Mouse (Mus musculus): ENCODE data around the gene Aff4. TPM values are rescaled to one million over a fixed set of nuclear protein-coding genes. Genes with fewer than 3 reads are reported as not detected.
"Not testable (repeated sequence)": the region's sequence is repeated elsewhere in the genome, so short reads cannot be mapped to it uniquely, and the experiment has no call there.

Aff4 gene
- total and polyA plus RNA-seq, 3 experiments = 13.7 to 80.0 (median 77.3) TPM

DNA sequence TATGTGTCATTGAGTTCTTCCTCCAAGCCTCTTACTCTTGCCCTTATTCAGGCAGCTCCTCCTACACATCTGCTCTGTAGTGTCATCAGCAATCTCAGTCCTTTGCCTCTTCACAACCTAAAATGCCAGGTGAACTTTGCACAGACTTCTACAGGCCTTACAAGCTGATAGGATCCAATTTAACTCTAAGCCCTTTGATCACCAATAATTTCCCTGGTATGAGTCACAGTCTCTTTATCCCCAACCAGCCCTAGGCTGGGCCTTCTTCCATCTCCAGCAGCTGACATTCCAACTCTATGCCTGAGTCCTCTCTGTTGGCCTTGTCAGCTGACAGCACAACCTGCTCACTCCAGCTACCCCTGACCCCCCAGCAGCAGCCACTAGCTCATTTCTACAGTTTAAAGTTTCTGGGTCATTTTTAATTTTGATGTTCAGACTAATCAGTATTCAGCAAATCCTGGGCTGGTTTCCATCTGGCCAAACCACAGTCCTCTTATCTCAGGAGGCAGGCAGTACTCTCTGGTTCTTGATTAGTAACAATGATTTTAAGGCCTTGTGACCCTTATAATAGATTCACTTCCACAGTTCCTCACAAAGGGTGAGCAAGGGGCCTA, 42.3 kb upstream of the Aff4 start:
- H3K36me3 ChIP-seq (ENCODE audit: control insufficient read depth, insufficient read depth, low read length) = peaks cover 12% of the 10 kb centered on the region
- H3K9ac ChIP-seq (ENCODE audit: low read depth, low read length) = peak overlapping the region; percentile 27; the same call in 1 of the 2 replicates
- H3K4me1 ChIP-seq (ENCODE audit: control insufficient read depth, insufficient read depth, low read length) = peaks cover 13% of the 10 kb centered on the region
- H3K79me2 ChIP-seq (replicated peaks; ENCODE audit: control insufficient read depth, insufficient read depth, low read length) = no peaks in the 10 kb centered on the region
- no peak overlapping the region for H3K4me3 ChIP-seq
- intact Hi-C loops (cut with DNase I) = no loop called here
- peak overlapping the region; percentile 96 for H3K27ac ChIP-seq
- TF ChIP-seq POLR2A (IDR thresholded peaks at IDR 0.05; ENCODE audit: insufficient read depth, low read depth, low read length) (no peak), EP300 (IDR thresholded peaks at IDR 0.05; ENCODE audit: insufficient read depth, low read depth, low read length) (no peak), CTCF (IDR thresholded peaks at IDR 0.05) (no peak)
- DNase-seq = peak; percentile 66 to 80
- no peaks in the 10 kb centered on the region for H3K27me3 ChIP-seq (ENCODE audit: control insufficient read depth, insufficient read depth, low read length)

DNA sequence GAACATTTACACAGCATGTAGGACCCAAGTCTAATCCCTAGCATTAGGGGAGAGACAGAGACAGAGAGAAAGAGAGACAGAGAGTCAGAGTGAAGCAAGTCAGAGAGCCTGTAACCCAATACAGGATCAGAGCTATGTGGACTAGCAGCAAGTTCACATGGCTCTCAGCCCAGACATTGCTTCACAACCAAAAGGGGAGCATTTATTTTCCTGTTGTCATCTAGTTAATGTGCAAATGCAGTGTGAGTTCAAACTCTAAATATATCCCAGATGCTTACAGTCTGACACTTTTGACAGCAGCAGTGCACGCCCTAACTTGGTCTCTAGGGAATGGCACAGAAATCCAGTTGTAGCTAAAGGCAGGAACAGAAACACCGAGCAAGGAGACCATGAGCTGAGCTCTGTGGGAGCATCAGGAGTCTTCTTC, 41.7 kb upstream of the Aff4 start:
- peak; percentile 63 to 87 for DNase-seq
- no peaks in the 10 kb centered on the region for H3K27me3 ChIP-seq (ENCODE audit: control insufficient read depth, insufficient read depth, low read length)
- H3K4me3 ChIP-seq = no peak overlapping the region
- 5% methylated on average over 2 of the region's 2 CpGs for WGBS
- H3K4me1 ChIP-seq (ENCODE audit: control insufficient read depth, insufficient read depth, low read length) = peaks cover 13% of the 10 kb centered on the region
- intact Hi-C loops (cut with DNase I) = no loop called here
- peak overlapping the region; percentile 96 for H3K27ac ChIP-seq
- peaks cover 12% of the 10 kb centered on the region for H3K36me3 ChIP-seq (ENCODE audit: control insufficient read depth, insufficient read depth, low read length)
- H3K79me2 ChIP-seq (replicated peaks; ENCODE audit: control insufficient read depth, insufficient read depth, low read length) = no peaks in the 10 kb centered on the region
- H3K9ac ChIP-seq (ENCODE audit: low read depth, low read length) = peak overlapping the region; percentile 27; the same call in 1 of the 2 replicates
- peak; percentile 28; the same call in 1 of the 2 replicates for TF ChIP-seq CTCF (IDR thresholded peaks at IDR 0.05)
- TF ChIP-seq EP300 (IDR thresholded peaks at IDR 0.05; ENCODE audit: insufficient read depth, low read depth, low read length) = peak; percentile 33; the same call in 1 of the 2 replicates
- TF ChIP-seq POLR2A (IDR thresholded peaks at IDR 0.05; ENCODE audit: insufficient read depth, low read depth, low read length) = peak; percentile 64; the same call in 1 of the 2 replicates

DNA sequence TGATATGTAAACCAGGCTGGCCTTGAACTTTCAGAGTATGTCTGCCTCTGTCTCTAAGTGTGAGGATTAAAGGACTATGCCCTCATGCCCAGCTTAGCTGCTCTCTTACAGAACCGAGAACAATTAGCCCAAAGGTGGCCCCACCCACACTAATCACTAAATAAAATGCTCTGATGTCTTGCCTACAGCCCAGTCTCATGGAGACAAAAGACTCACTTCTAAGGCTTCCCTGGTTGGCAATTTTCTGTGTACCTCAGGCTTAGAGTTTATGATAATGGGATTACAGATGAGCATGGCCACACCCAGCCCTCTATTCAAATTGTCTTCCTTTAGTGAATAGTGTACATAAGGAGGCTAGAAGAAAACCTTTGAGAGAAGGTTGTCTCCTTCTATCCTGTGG, 39.2 kb upstream of the Aff4 start:
- no peaks in the 10 kb centered on the region for H3K79me2 ChIP-seq (replicated peaks; ENCODE audit: control insufficient read depth, insufficient read depth, low read length)
- no peak for DNase-seq
- TF ChIP-seq POLR2A (IDR thresholded peaks at IDR 0.05; ENCODE audit: insufficient read depth, low read depth, low read length) (no peak), EP300 (IDR thresholded peaks at IDR 0.05; ENCODE audit: insufficient read depth, low read depth, low read length) (no peak), CTCF (IDR thresholded peaks at IDR 0.05) (no peak)
- H3K36me3 ChIP-seq (ENCODE audit: control insufficient read depth, insufficient read depth, low read length) = peaks cover 12% of the 10 kb centered on the region
- no peak overlapping the region for H3K9ac ChIP-seq (ENCODE audit: low read depth, low read length)
- H3K27ac ChIP-seq = no peak overlapping the region
- no peaks in the 10 kb centered on the region for H3K27me3 ChIP-seq (ENCODE audit: control insufficient read depth, insufficient read depth, low read length)
- no peak overlapping the region for H3K4me3 ChIP-seq
- WGBS = 56% methylated on average over 1 of the region's 1 CpGs
- H3K4me1 ChIP-seq (ENCODE audit: control insufficient read depth, insufficient read depth, low read length) = peaks cover 18% of the 10 kb centered on the region
- intact Hi-C loops (cut with DNase I) = no loop called here

DNA sequence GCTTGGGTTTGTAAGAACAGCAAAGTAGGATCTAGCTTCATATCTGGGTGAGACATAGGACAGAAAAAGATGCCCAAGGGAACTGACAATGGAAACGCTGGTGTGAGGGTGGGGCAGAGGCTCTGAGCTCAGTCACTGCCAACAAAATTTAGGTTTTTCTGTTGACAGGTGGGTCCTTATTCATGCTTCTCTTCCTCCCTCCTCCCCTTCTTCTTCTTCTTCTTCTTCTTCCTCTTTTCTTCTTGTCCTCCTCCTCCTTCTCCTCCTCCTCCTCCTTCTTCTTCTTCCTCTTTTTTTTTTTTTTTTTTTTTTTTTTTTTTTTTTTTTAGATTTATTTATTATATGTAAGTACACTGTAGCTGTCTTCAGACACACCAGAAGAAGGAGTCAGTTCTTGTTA, 37.8 kb upstream of the Aff4 start:
- H3K27me3 ChIP-seq (ENCODE audit: control insufficient read depth, insufficient read depth, low read length); H3K36me3 ChIP-seq (ENCODE audit: control insufficient read depth, insufficient read depth, low read length); H3K9ac ChIP-seq (ENCODE audit: low read depth, low read length); DNase-seq; intact Hi-C loops (cut with DNase I); H3K79me2 ChIP-seq (replicated peaks; ENCODE audit: control insufficient read depth, insufficient read depth, low read length); H3K27ac ChIP-seq; H3K4me3 ChIP-seq: not testable (repeated sequence)
- 48% methylated on average over 1 of the region's 1 CpGs for WGBS
- peaks cover 12% of the 10 kb centered on the region for H3K4me1 ChIP-seq (ENCODE audit: control insufficient read depth, insufficient read depth, low read length)

DNA sequence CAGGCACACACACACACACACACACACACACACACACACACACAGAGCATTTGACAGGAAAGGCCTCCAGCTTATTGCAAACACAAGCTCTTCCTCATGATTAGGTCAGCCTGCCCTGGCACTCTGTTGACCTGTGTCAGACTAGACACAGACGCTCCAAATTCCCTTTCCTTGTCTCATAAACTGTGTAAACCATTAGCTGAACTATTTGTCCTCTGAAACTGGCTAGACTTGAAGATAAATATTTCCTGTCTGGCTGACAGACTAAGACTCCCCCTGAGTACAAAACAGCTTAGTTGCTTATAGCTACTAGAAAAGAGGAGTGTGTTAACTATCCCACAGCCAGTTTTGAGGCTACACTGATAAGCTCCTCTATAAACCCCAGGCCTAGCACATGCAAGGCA, 35.9 kb upstream of the Aff4 start:
- H3K9ac ChIP-seq (ENCODE audit: low read depth, low read length) = no peak overlapping the region
- peak overlapping the region; percentile 13; the same call in 1 of the 2 replicates for H3K27ac ChIP-seq
- H3K4me3 ChIP-seq = no peak overlapping the region
- intact Hi-C loops (cut with DNase I) = no loop called here
- H3K4me1 ChIP-seq (ENCODE audit: control insufficient read depth, insufficient read depth, low read length) = peaks cover 4% of the 10 kb centered on the region
- no peaks in the 10 kb centered on the region for H3K79me2 ChIP-seq (replicated peaks; ENCODE audit: control insufficient read depth, insufficient read depth, low read length)
- H3K27me3 ChIP-seq (ENCODE audit: control insufficient read depth, insufficient read depth, low read length) = no peaks in the 10 kb centered on the region
- 19% methylated on average over 1 of the region's 1 CpGs for WGBS
- no peaks in the 10 kb centered on the region for H3K36me3 ChIP-seq (ENCODE audit: control insufficient read depth, insufficient read depth, low read length)
- no peak for TF ChIP-seq POLR2A (IDR thresholded peaks at IDR 0.05; ENCODE audit: insufficient read depth, low read depth, low read length)
- TF ChIP-seq EP300 (IDR thresholded peaks at IDR 0.05; ENCODE audit: insufficient read depth, low read depth, low read length) = 0 out of 2 replicates have a peak, but pooled peaks have one; percentile 48
- DNase-seq = peak in 1 of 2 experiments; percentile 22

DNA sequence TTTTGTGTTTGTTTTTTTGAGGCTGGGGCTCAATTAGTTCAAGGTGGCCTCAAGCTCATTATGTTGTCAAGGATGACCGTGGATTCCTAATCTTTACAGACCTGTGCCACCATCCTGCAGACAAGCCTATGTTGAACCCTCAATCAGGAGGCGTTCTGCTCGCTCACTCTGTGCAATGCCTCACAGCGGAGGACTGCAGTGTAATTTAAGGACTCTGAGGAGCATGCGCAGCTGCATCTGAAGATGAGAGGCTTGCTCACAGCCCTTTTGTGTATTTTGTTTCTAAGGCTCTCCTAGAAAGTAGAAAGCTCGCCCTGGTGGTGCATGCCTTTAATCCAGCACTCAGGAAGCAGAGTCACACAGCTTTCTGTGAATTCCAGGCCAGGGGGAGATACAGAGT, 33.6 kb upstream of the Aff4 start:
- Histone ChIP-seq H3K36me3 (ENCODE audit: control insufficient read depth, insufficient read depth, low read length) (no peaks in the 10 kb centered on the region), H3K9ac (ENCODE audit: low read depth, low read length) (no peak overlapping the region), H3K27ac (no peak overlapping the region), H3K4me1 (ENCODE audit: control insufficient read depth, insufficient read depth, low read length) (peaks cover 4% of the 10 kb centered on the region), H3K79me2 (replicated peaks; ENCODE audit: control insufficient read depth, insufficient read depth, low read length) (no peaks in the 10 kb centered on the region), H3K4me3 (no peak overlapping the region), H3K27me3 (ENCODE audit: control insufficient read depth, insufficient read depth, low read length) (no peaks in the 10 kb centered on the region)
- WGBS = 59% methylated on average over 6 of the region's 6 CpGs
- DNase-seq = no peak
- intact Hi-C loops (cut with DNase I) = no loop called here
- TF ChIP-seq CTCF (IDR thresholded peaks at IDR 0.05) = no peak
- TF ChIP-seq POLR2A (IDR thresholded peaks at IDR 0.05; ENCODE audit: insufficient read depth, low read depth, low read length) = no peak
- TF ChIP-seq EP300 (IDR thresholded peaks at IDR 0.05; ENCODE audit: insufficient read depth, low read depth, low read length) = no peak

Data from heart, adult 2 months (tissue).